Mouse (Mus musculus) cortical plate, adult 2 months (tissue): Measurements from ENCODE around the gene Hoxc12. TPM values are rescaled to one million over a fixed set of nuclear protein-coding genes. Genes with fewer than 3 reads are reported as not detected.

Experiments
- H3K27ac ChIP-seq: fragments of 200-500 bp; 2 replicates; pipeline ENCODE4 v1.5.1; 2012; ENCODE audit warnings: low read length, control low read depth, inconsistent platforms; ENCODE audit not compliant: insufficient read depth
- H3K4me1 ChIP-seq: fragments of 200-500 bp; 2 replicates; pipeline ENCODE4 v1.6.1; 2011; ENCODE audit warnings: low read length; ENCODE audit not compliant: control insufficient read depth, insufficient read depth
- H3K4me3 ChIP-seq: fragments of 200-500 bp; 2 replicates; pipeline ENCODE4 v1.5.1; 2011; ENCODE audit warnings: mild to moderate bottlenecking, low read length, control low read depth; ENCODE audit not compliant: insufficient read depth
- CTCF ChIP-seq: fragments of 200-500 bp; IDR thresholded peaks from 2 replicates; pipeline ENCODE4 v1.5.1; 2011; ENCODE audit warnings: mild to moderate bottlenecking, control low read depth, low read length; ENCODE audit not compliant: insufficient read depth; ENCODE audit errors: extremely low read depth
- POLR2A ChIP-seq: fragments of 200-500 bp; IDR thresholded peaks from 2 replicates; pipeline ENCODE4 v1.6.1; 2011; ENCODE audit warnings: mild to moderate bottlenecking, low read length, control low read depth; ENCODE audit not compliant: insufficient read depth; ENCODE audit errors: extremely low read depth
- polyA plus RNA-seq: library from polyadenylated mRNA; depleted of rRNA; stranded (reverse); fragments of >200 nt; gene quantifications from 2 replicates; pipeline ENCODE4 v1.2.3, GENCODE M21; 2012

Hoxc12 gene
- polyA plus RNA-seq, 1 experiment = not detected

DNA sequence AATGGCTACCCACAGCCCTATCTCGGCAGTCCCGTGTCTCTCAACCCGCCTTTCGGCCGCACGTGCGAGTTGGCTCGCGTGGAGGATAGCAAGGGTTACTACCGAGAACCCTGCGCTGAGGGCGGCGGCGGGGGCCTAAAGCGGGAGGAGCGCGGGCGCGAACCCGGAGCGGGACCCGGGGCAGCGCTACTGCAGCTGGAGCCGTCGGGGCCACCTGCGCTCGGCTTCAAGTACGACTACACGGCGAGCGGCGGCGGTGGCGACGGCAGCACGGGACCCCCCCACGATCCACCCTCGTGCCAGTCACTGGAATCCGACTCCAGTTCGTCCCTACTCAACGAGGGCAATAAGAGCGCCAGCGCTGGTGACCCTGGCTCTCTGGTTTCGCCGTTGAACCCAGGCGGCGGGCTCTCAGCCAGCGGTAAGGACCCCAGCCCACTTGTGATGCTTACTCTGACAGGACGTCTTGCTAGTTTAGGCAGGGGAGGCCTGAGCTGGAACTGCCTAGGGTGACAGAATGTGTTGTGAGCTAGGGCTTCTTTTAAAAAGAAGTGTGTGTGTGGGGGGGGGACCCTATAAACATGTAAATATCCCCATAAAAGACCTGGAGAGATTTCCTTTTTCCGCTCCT is 594 bp downstream of the Hoxc12 start:
- no peak overlapping the region for H3K4me3 ChIP-seq
- TF ChIP-seq CTCF (no peak), POLR2A (no peak)
- no peaks in the 10 kb centered on the region for H3K4me1 ChIP-seq
- no peak overlapping the region for H3K27ac ChIP-seq

DNA sequence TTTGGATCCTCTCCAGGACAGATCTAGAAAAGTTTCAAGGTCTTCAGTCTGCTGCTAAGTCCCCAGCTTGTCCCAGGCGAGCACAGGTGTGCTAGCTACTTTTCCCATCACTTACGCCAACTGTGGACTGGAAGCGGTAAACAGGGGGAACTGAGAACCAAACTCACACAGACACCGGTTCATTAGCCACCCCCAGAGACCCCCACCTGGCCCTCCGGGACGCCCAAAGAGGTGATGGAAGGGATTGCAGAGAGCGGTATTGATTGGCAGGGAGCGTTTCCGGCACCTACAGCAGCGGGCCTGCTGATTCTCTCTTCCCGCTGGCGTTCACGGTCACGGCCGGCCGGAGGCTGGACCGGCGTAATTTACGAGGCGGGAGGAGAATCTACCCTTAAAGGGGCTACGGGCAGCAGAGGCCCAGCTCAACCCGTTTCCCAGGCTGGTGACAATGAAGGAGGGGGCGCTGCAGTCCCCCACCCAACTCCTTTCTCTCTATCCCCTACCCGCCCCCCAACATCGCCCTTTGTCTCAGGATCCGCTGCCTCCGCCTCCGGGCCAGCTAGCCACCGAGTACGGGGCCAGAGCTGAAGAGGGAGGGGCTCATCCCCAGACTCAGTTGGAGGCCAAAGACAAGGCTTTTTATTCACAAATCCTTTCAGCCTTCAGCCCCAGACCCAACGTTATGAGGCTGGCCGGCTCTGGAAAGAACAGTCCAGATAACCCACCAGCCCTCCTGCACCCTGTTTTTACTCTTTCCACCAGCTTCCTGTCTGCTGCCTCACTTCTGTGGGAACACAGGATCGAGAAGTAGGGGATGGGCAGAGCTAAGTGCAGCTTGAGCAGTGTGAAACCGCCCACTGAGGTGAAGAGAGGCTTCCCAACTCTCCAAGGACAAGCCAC is 2.9 kb downstream of the Hoxc12 start:
- Histone ChIP-seq H3K4me1 (no peaks in the 10 kb centered on the region), H3K27ac (no peak overlapping the region)
- no peak for TF ChIP-seq POLR2A
- no peak for TF ChIP-seq CTCF

DNA sequence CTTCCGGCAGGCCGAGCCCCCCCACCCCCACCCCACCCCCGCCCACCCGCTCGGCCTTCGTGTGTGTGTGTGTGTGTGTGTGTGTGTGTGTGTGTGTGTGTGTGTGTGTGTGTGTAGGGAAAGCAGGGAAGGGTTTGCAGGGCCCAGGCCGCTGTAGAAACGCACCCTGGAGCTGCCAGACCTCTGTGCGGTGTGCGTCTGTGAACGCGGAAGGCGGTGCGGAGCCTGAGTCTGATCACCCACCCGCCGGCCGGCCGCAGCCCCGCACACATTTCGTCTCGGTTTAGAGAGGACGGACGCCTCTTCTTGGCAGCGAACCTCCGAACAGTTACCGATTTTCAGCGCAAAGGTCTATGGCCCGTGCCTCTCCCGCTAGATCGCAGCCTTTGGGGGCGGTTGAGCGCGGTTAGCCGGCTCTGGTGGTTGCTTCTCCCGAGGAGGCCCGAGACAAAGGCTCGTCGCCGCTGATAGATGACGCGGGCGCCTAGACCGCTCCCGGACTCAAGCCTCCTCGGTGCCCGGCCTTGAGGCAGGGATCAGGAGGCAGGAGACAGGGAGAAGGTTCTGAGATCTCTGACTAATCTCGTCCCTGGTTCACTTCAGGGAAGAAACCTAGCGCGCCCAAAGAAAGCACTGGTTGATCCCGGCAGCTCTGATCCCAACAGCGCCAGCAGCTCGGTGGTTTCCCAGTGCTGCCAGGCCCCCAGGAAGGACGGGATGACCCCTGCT is 6.3 kb downstream of the Hoxc12 start:
- no peak overlapping the region for H3K4me3 ChIP-seq
- H3K4me1 ChIP-seq = no peaks in the 10 kb centered on the region
- no peak overlapping the region for H3K27ac ChIP-seq
- TF ChIP-seq CTCF (no peak), POLR2A (no peak)

More for the DNA sequence above, 2.9 kb downstream of the Hoxc12 start:
- H3K4me3 ChIP-seq = no peak overlapping the region

DNA sequence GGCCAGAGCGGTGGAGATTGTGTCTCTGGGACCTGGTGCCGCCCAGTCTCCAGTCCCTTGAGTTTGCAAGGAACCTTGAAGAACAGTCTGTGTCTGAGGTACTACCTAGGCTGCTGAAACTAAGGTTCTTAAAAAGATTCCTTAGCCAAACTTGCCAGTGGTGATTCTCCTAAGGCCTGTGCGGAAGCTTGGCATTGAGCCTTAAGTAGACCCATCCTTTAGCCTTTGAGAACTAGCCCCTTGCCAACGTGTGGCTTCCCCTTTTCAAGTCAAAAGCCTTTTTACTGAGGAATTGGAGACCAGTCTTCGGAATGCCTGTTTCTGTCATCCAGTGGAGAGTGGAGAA is 6.9 kb downstream of the Hoxc12 start:
- Histone ChIP-seq H3K27ac (no peak overlapping the region), H3K4me3 (no peak overlapping the region), H3K4me1 (no peaks in the 10 kb centered on the region)
- TF ChIP-seq CTCF = no peak
- no peak for TF ChIP-seq POLR2A

DNA sequence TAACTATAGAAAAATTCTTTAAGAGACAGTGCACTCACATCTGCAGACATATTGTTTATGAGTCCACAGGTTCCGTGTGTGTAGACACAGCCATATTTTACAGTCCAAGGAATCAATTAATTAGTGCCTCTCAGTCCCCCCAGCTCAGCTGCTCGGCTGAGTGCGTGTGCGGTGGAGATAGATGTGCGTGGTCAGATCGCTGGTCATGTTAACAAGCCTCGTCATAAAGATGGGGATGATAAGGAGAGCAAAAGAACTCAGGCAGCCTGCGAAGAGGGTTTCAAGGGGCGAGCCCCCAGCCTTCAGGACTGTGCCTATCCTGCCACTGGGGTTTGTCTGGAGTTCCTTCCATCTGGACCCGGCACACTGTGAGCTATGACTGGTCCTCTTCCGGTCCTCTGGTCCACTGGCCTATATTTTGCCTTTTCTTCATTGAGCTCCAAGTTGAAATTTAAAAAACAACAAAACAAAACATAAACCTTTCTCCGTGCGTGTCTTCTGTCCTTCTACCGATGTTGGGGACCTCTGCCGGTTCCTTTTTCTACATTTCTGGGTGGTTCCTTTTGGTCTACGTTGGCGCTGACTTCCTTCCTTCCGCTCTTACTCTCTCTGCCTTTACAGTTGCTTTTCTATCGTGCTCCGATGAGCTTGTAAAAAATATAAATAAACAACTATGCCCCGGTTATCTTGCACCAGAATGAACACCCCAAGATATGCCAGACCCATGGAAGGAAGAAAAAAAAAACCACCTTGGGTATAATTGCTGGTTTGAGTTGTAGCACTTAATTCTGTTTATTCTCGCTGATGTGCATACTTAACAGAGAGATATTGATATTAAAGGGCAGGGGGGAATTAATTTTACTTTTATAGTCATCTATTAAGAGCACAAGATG is 8.9 kb downstream of the Hoxc12 start:
- Histone ChIP-seq H3K27ac (no peak overlapping the region), H3K4me3 (no peak overlapping the region), H3K4me1 (no peaks in the 10 kb centered on the region)
- TF ChIP-seq CTCF (no peak), POLR2A (no peak)

DNA sequence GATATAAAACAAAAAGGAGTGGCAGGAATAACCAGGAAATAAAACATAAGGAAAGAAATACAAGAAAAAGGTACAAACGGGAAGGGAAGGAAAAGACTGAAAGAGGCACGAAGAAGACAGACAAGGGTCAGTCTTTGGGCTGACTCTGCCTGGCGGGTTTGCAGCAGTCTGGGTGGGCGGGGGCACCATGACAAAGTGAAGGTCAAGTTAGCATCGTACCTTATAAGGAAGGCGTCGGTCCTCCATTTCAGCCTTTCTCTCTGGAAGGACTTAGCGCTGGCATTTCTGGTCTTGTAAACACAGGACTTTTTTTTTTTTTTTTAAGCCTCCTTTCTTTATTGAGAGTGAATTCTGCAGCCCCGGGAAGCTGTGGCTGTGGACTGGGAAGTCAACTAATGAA is 10.7 kb downstream of the Hoxc12 start:
- H3K4me1 ChIP-seq = no peaks in the 10 kb centered on the region
- no peak overlapping the region for H3K27ac ChIP-seq
- no peak for TF ChIP-seq POLR2A
- no peak for TF ChIP-seq CTCF
- H3K4me3 ChIP-seq = no peak overlapping the region

DNA sequence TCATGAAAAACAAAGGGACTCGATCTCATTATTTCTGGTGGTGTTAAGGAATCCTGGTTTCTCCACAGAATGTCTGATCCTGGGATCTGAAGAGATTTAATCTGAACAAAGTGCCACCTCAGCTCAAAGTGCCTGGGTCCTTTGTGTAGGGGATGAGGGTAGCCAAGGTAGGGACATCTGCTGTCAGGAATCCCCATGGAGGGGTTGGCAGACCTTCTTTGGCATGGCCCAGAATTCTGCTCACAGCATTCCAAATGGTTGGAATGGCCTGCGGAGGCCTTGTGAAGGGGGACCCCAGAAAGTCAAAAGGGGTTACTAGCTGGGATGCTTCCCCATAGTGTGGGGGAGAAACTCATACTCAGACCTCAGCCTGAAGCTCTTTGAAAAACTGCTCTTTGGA is 12.3 kb downstream of the Hoxc12 start:
- TF ChIP-seq CTCF (no peak), POLR2A (no peak)
- Histone ChIP-seq H3K4me3 (no peak overlapping the region), H3K27ac (no peak overlapping the region), H3K4me1 (no peaks in the 10 kb centered on the region)

DNA sequence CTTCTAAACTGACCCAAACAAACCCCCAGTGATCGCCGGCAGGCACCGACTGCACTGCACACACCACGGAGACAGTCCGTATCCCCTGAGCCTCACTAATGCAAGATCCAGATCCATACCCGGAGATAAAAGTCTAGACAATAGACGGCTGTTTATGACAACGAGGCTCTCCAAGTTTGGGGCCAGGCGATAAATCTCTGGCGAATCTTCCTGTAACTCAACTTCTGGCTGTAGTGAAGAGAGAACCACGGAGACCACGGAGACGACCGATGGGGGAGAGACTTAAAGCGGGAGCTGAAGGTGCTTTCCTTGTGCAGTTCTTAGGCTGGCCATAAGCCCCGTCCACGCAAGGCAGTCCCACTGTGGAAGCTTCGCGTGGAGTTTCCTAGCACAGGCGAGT is 13.1 kb downstream of the Hoxc12 start:
- Histone ChIP-seq H3K4me1 (no peaks in the 10 kb centered on the region), H3K27ac (no peak overlapping the region), H3K4me3 (no peak overlapping the region)
- TF ChIP-seq CTCF (no peak), POLR2A (no peak)

DNA sequence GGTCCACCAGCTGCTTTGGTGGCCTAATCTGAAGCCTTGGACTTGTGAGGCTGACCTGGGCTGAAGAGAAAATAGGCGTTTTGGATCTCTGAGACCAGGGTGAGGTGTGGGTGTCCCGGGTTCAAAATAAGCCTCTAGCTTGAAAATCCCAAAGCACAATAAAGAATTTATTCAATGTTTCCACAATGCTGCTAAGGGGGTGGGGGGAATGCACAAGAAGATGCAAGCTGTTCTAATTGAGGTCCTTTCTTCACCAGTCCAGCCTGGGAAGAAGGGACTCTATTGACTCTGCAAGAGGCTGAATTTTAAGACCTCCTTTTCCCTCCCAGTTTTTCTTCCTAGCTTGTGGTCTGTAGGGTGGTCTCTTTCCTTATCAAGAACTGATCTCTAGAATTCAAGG is 14.3 kb downstream of the Hoxc12 start:
- TF ChIP-seq POLR2A (no peak), CTCF (no peak)
- no peak overlapping the region for H3K27ac ChIP-seq
- no peaks in the 10 kb centered on the region for H3K4me1 ChIP-seq
- no peak overlapping the region for H3K4me3 ChIP-seq
